Mouse (Mus musculus): ENCODE data around the gene Cyb5r1.
"Not testable (repeated sequence)": the region's sequence is repeated elsewhere in the genome, so short reads cannot be mapped to it uniquely, and the experiment has no call there.

Gene Cyb5r1

GRCm38 (mm10) chr1:134414501-134415167, 9.3 kb downstream of the Cyb5r1 start:
- ATAC-seq (ENCODE audit: low TSS enrichment) = peak; percentile 39

DNA sequence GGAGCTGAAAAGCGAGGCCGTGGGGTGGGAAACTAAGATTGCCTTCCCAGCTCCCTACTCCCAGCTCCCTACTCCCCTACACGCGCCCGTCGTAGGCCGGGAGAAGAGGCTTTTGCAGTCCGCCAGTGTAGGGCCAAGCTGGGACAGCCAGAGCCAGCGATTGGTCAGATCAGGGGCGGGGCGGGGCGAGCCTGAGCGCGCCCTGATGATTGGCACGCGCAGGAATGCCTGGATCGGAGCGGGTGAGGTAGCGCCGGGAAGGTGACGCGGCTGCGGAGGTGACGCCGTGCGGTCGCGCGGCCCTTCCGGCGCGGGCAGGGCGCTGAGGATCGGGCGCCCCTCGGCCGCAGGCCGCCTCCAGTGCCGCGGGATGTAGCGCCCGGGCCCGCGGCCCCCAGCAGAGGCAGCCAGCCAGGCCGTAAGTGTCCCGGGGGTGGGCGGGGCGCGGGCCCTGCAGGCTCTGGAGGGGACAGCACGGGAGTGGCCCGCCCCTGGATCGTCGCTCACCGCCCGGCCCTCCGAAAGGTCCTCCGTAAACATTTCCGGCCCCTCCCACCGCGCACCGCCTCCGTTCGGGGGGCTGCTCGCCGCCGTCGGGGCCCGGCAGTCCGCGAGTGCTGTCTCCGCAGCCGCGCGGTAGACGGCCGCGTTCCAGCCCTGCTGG, 9.9 kb downstream of the Cyb5r1 start, which contains the start of gene Adipor1:
TSS of gene Adipor1 (plus strand) at position 211 of the 664 bp plus-strand sequence.
- ATAC-seq (ENCODE audit: low TSS enrichment) = peak; percentile 98

DNA sequence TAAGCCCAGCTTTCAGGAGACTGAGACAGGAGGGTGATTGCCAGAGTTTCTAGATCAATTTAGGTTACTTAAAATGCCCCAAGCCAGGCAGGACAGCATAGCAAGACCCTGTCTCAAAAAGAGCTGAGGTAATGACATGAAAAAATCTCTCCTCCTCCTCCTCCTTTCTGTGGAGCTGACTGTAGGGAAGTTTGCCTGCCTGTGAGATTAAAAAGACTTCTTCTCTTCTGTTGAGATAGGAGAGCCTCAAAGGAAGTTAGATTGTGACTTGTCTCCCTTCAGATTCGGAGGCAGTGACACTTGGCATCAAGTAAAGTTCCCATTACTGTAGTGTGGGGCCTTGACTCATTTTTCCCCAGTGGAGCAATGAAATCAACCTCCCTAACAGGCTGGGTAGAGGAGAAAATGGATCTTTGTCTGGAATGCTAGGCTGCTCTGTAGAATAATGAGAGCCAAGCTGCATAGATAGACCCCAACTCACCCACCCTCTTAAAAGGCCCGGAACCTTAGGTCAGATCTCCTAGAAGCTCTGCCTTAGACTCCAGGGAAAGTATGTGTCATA, 13.1 kb downstream of the Cyb5r1 start:
- ATAC-seq (ENCODE audit: low TSS enrichment) = no peak

DNA sequence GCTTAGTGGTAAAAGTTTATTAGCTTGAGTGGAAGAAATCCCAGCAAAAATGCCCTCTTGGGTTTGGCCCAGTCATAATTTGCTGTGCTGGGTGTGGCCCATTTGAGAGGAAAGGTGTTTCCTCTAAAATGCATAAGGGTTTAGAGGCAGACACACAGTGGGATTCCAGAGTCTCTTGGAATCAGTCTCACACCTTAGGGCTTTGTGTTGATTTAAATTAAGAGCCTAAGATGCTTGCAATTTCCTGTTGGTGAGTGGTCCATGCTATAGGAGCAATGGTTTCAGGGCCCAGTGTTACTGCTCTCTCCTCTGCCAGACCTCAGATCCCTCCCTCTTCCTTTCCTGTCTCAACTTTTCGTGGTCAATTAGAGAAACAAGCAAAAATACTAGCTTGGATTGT, 13.8 kb downstream of the Cyb5r1 start:
- no peak for ATAC-seq (ENCODE audit: low TSS enrichment)

GRCm38 (mm10) chr1:134419751-134420458, 14.5 kb downstream of the Cyb5r1 start:
- ATAC-seq (ENCODE audit: low TSS enrichment) = no peak

DNA sequence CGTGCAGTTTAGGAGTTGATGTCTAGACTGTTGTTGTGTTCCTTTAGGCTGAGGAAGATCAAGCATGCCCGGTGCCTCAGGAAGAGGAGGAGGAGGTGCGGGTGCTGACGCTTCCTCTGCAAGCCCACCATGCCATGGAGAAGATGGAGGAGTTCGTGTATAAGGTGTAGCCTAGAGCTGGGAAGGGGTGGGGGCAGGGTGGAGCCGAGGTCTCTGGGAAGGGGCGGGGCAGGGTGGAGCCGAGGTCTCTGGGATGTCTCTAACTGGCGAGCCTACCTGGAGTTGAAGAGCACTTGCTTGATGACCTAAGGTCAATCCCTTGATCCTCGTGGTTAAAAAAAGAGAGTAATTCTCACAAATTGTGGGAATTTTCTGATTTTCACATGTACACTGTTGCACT, 18.6 kb downstream of the Cyb5r1 start:
- ATAC-seq (ENCODE audit: low TSS enrichment) = no peak

- no peak for ATAC-seq (ENCODE audit: low TSS enrichment)
These were observed 20.9 kb downstream of the Cyb5r1 start for GRCm38 (mm10) chr1:134426289-134426688.

DNA sequence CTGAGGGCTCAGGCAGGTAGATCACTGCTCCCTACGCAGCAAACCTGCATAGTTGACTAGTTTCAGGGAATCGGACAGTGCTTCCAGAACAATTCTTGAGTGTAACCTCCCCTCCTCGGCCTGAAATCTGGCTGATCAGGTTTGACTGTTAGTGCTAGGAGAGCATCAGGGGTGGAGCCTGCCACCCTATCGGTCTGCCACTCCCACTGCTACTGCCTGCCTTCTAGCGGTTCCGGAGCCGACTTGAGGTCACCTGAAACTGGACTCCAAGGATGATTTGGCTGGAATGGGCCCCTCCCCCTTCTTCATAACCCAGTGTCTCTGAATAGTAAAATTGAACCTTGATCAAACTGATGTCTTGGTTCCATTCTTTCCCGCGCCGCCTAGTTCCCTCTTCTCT, 27.6 kb downstream of the Cyb5r1 start:
- no peak for ATAC-seq (ENCODE audit: low TSS enrichment)

- no peak for ATAC-seq (ENCODE audit: low TSS enrichment)
These were observed 28.1 kb downstream of the Cyb5r1 start for GRCm38 (mm10) chr1:134433473-134433872.

DNA sequence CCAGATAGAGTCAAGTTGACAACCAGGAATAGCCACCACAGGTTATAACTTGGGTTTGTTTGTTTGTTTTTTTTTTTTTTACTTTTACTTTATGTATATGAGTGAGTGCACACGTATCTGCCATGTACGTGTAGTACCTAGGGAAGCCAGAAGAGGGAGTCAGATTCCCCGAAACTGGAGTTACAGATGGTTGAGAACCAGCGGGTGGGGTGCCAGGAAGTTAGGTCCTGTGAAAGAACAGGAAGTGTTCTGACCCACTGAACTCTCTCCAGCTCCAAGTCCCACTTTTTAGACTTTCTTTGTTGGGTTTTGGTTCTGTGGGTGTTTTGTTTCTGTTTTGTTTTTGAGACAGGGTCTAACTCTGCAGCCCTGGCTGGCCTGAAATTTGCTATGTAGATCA, 30.1 kb downstream of the Cyb5r1 start:
- no peak for ATAC-seq (ENCODE audit: low TSS enrichment)

- ATAC-seq (ENCODE audit: low TSS enrichment) = no peak
These were observed 35.1 kb downstream of the Cyb5r1 start for GRCm38 (mm10) chr1:134440437-134440836.

GRCm38 (mm10) chr1:134441737-134442136, 36.4 kb downstream of the Cyb5r1 start:
- ATAC-seq (ENCODE audit: low TSS enrichment) = not testable (repeated sequence)

DNA sequence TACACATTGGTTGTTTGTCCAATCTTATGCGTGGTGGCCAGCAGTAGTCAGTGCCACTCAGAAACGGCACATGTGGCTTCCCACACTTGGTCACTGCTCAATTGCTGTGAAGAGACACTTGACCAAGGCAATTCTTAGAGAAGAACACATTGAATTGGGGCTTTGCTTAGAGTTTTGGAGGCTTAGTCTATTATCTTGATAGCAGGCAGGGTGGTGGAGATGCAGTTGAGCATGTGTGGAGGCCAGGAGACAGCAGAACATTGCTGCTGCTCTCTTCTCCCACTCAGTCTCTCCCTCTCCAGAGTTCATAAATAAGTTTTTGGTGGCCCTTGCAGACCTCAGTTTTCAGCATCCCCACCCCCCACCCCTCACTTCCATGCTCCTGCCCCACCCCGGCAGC, 37.0 kb downstream of the Cyb5r1 start:
- ATAC-seq (ENCODE audit: low TSS enrichment) = no peak

DNA sequence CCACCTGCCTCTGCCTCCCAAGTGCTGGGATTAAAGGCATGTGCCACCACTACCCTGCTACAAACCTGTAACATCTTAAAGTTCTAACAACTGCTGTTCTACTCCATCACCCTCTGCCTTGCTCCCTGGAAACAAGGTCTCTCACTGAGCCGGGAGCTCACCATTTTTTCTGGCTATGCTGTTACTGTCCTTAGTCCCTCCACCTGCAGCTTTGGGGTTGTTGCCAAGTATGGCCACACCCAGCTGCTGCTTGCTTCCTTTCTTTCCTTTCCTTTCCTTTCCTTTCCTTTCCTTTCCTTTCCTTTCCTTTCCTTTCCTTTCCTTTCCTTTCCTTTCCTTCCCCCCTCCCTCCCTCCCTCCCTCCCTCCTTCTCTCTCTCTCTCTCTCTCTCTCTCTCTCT, 37.9 kb downstream of the Cyb5r1 start:
- ATAC-seq (ENCODE audit: low TSS enrichment) = not testable (repeated sequence)

DNA sequence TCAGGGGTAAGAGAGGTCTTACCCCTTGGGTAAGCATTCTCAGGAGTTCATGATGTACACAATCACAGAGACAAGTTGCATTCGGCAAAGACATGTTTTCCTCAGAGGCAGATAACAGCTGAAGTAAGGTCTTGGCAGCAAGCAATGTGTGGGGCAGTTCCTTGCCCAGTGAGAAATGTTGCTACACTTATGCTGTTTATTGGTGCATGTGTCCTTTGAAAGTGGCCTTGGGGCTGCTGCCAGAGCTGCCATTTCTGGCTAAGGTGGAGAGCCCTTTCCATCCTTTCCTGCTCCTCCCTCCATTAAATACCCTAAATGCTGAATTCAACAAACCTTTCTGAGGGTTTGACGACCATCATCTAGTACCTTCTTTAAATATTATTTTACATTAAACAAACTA, 40.1 kb downstream of the Cyb5r1 start:
- no peak for ATAC-seq (ENCODE audit: low TSS enrichment)

DNA sequence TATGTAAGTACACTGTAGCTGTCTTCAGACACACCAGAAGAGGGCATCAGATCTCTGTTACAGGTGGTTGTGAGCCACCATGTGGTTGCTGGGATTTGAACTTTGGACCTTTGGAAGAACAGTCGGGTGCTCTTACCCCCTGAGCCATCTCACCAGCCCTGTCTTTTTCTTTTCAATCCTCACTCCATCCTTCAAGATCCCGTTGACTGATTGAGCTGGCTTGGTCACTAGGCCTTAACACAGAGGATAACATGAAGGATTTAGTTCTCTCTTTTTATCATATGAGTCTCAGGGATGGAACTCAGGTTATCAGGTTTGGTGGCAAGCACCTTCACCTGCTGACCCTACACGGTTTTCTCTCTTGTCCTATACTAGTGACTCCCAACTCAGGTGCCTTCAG, 43.2 kb downstream of the Cyb5r1 start:
- not testable (repeated sequence) for ATAC-seq (ENCODE audit: low TSS enrichment)

DNA sequence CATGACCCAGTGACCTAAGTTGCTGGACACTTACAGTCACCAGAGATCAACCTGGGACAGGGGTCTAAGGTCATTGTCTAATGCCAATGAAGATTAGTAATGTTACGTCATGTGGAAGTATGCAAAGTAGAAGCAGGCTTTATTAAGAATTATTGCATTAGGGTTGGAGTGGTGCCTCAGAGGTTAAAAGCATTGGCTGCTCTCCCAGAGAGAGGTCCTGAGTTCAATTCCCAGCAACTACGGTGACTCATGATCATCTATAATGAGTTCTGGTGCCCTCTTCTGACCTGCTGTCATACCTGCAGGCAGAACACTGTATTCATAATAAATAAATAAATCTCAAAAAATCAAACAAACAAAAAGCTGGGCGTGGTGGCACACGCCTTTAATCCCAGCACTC, 44.8 kb downstream of the Cyb5r1 start:
- no peak for ATAC-seq (ENCODE audit: low TSS enrichment)

DNA sequence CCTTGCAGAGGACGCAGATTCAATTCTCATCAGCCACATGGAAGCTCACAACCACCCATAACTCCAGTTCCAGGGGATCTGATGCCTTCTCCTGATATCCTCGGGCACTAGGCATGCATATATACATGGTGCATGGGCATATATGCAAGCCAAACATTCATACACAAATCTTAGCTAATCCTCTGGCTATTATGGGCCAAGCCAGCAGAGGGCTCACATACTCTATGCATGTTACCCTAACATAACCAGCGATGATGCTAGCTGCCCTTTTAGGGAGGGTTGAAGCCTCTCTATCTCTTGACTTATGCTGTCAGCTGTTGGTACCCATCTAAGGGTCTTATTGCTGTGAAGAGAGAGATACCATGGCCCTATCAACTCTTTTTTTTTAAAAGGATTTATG, 45.6 kb downstream of the Cyb5r1 start:
- ATAC-seq (ENCODE audit: low TSS enrichment) = peak; percentile 75; the same call in 1 of the 2 replicates

GRCm38 (mm10) chr1:134454904-134455824, 49.8 kb downstream of the Cyb5r1 start, which contains the start of gene Klhl12:
TSS of gene Klhl12 (plus strand) at chr1:134455531.
- ATAC-seq (ENCODE audit: low TSS enrichment) = peak; percentile 89

DNA sequence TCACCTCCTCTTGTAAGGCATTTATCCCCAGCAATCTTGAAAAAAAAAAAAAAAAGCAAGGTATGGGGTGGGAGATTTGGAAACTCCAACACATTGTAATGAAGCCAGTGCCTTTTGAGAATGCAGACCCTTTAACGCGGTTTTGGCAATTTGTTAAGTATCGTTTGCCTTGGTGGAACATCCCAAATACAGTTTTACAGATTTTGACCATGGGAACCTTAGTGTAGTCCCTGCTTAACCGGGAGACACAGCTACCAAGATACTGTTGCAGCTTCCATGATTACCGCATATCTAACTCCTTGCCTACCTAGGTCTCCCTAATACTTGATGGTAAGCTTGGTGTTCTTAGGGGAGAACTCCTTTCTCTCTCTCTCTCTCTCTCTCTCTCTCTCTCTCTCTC, 50.7 kb downstream of the Cyb5r1 start:
- no peak for ATAC-seq (ENCODE audit: low TSS enrichment)

DNA sequence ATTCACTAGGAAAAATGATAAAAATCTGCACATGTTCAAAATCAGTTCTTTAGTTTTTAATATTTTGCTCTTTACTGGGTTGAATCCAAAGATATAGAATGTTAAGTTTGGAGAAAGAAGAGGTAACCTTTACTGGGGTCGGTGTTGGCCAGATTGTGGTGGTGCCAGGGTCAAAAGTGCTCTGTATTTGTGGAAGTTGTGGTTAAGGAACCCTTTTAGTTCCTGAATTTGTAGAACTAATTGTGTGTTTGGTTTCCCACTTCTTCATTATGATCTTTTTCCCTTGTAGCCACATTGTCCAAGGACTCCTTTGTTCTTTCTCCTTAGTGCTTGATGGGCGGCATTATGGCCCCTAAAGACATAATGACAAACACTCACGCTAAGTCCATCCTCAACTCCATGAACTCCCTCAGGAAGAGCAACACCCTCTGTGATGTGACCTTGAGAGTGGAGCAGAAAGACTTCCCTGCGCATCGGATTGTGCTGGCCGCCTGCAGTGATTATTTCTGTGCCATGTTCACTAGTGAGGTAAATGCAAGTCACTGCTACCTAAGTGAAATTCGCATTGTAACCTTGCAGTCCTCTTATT, 52.9 kb downstream of the Cyb5r1 start:
- no peak for ATAC-seq (ENCODE audit: low TSS enrichment)
